Mouse (Mus musculus) kidney, adult 2 months (tissue): Measurements from ENCODE around the gene Slc12a8. TPM values are rescaled to one million over a fixed set of nuclear protein-coding genes. Genes with fewer than 3 reads are reported as not detected.

ENCODE experiments used
- DNase-seq: peaks from one replicate; pipeline ENCODE4 v3.0.0; 2021
- H3K27ac ChIP-seq: fragments of 200-500 bp; 2 replicates; pipeline ENCODE4 v1.5.1; 2012; ENCODE audit warnings: low read depth, low read length, control low read depth, inconsistent platforms; ENCODE audit not compliant: insufficient read depth
- H3K27me3 ChIP-seq: fragments of 200-500 bp; replicated peaks from 2 replicates; pipeline ENCODE4 v1.6.1; 2012; ENCODE audit warnings: mild to moderate bottlenecking, moderate library complexity, low read length, inconsistent platforms; ENCODE audit not compliant: control insufficient read depth, insufficient read depth
- H3K36me3 ChIP-seq: fragments of 200-500 bp; 2 replicates; pipeline ENCODE4 v1.6.1; 2012; ENCODE audit warnings: mild to moderate bottlenecking, moderate library complexity, low read length, inconsistent platforms; ENCODE audit not compliant: control insufficient read depth, insufficient read depth
- H3K4me1 ChIP-seq: fragments of 200-500 bp; 2 replicates; pipeline ENCODE4 v1.6.1; 2011; ENCODE audit warnings: low read length; ENCODE audit not compliant: control insufficient read depth, insufficient read depth
- H3K4me3 ChIP-seq: fragments of 200-500 bp; 2 replicates; pipeline ENCODE4 v1.5.1; 2011; ENCODE audit warnings: mild to moderate bottlenecking, low read depth, low read length, control low read depth; ENCODE audit not compliant: insufficient read depth
- CTCF ChIP-seq: fragments of 200-500 bp; conservative IDR thresholded peaks from 2 replicates; pipeline ENCODE4 v1.5.1; 2011; ENCODE audit warnings: low read depth, mild to moderate bottlenecking, control low read depth, low read length, moderate library complexity, mixed read lengths; ENCODE audit not compliant: insufficient read depth, insufficient read length
- POLR2A ChIP-seq: fragments of 200-500 bp; IDR thresholded peaks from one replicate; pipeline ENCODE4 v1.6.1; 2011; ENCODE audit warnings: low read depth, low read length, control low read depth
- WGBS: fragments of 180-500 bp; shearing (Covaris S2); methylation state at CpG from one replicate; pipeline ENCODE4 v1.1.7; 2018; 5-methylcytosine and 5-hydroxymethylcytosine counted together
- polyA plus RNA-seq: library from polyadenylated mRNA; depleted of rRNA; stranded (reverse); fragments of >200 nt; gene quantifications from 2 replicates; pipeline ENCODE4 v1.2.3, GENCODE M21; 2012; rRNA removed

The Slc12a8 gene
- polyA plus RNA-seq, 1 experiment, result 0.50 TPM

- peak; percentile 68 for DNase-seq
- H3K4me1 ChIP-seq, result no peaks in the 10 kb centered on the region
- no peak overlapping the region for H3K27ac ChIP-seq
- 17% methylated on average over 6 of the region's 6 CpGs for WGBS
- TF ChIP-seq CTCF (no peak), POLR2A (no peak)
- no peaks in the 10 kb centered on the region for H3K27me3 ChIP-seq
- H3K36me3 ChIP-seq, result no peaks in the 10 kb centered on the region
- H3K4me3 ChIP-seq, result no peak overlapping the region
Observed at GRCm38 (mm10) chr16:33705258-33705657, 188.1 kb downstream of the Slc12a8 start.

- WGBS, result 92% methylated on average over 14 of the region's 14 CpGs
- Histone ChIP-seq H3K36me3 (no peaks in the 10 kb centered on the region), H3K4me1 (no peaks in the 10 kb centered on the region), H3K27ac (no peak overlapping the region), H3K27me3 (no peaks in the 10 kb centered on the region), H3K4me3 (no peak overlapping the region)
- DNase-seq, result no peak
- TF ChIP-seq POLR2A, result no peak
- TF ChIP-seq CTCF, result no peak
Observed at GRCm38 (mm10) chr16:33706111-33706890, 189.2 kb downstream of the Slc12a8 start.

DNA sequence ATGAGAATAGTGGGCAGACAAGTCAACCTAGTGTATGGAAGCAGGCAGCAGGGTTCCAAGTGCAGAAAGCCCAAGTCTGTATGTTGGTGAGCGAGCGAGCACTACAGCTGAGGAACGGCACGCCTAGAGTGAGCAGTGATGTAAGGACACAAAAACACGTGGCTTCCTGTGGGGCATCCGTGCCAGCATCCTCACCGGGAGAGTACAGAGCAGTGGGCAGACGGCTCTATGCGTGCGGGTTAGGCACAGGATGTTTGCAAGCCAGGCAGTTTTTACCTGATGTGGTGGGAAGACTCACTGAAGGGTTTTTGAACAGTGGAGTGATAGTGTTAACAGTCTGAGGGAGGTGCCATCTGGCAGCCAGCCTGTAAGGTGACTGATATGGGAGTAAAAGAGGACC, 190.9 kb downstream of the Slc12a8 start:
- Histone ChIP-seq H3K4me3 (no peak overlapping the region), H3K4me1 (no peaks in the 10 kb centered on the region), H3K27me3 (no peaks in the 10 kb centered on the region), H3K36me3 (no peaks in the 10 kb centered on the region), H3K27ac (0 out of 2 replicates have a peak overlapping the region, but pooled peaks have one; percentile 3)
- TF ChIP-seq CTCF (no peak), POLR2A (no peak)
- peak; percentile 29 for DNase-seq
- 83% methylated on average over 10 of the region's 10 CpGs for WGBS

DNA sequence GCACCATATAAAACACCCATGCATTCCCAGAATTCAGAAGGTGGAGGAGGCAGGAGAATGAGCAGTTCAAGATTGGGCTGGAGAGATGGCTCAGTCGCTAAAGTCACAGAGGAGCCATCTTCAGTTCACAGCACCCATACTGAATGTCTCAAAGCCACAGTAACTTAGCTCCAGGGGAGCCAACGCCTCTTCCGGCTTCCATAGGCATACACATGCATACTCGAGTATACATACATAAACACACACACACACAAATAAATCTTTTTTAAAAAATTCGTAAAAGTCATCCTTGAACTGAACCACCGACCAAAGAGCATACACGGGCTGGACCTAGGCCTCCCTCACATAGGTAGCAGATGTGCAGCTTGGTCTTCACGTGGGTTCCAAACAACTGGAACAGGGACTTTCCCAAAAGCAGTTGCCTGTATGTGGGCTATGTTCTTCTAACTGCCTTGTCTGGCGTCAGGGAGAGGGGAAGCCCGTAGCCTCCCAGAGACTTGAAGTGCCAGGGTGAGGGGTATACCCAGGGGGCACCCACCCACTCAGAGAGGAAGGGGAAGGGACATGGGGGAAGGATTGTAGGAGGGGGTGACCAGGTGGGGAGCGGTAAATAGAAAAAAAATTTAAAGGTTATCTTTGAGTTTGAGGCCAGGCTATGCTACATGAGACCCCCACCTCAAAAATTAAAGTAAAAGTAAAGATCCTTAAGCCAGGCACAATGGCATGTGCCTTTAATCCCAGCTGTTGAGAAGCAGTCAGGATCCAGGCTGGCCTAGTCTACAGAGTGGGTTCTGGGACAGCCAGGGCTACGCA, 191.7 kb downstream of the Slc12a8 start:
- H3K27ac ChIP-seq, result no peak overlapping the region
- no peaks in the 10 kb centered on the region for H3K36me3 ChIP-seq
- TF ChIP-seq POLR2A, result no peak
- no peak for TF ChIP-seq CTCF
- no peaks in the 10 kb centered on the region for H3K27me3 ChIP-seq
- no peak overlapping the region for H3K4me3 ChIP-seq
- no peak for DNase-seq
- H3K4me1 ChIP-seq, result no peaks in the 10 kb centered on the region
- 90% methylated on average over 12 of the region's 12 CpGs for WGBS

Other genes with a start within 250 kb of the Slc12a8 start
- gene Zfp148, start 136.5 kb upstream of the Slc12a8 start, polyA plus RNA-seq, result 8.7 and 9.8 TPM in 2 replicates
- gene Heg1, start 167.0 kb downstream of the Slc12a8 start, polyA plus RNA-seq, result 26.7 and 28.4 TPM in 2 replicates